ENCODE assay signal across 22 mouse cellular contexts in the genomic region with DNA sequence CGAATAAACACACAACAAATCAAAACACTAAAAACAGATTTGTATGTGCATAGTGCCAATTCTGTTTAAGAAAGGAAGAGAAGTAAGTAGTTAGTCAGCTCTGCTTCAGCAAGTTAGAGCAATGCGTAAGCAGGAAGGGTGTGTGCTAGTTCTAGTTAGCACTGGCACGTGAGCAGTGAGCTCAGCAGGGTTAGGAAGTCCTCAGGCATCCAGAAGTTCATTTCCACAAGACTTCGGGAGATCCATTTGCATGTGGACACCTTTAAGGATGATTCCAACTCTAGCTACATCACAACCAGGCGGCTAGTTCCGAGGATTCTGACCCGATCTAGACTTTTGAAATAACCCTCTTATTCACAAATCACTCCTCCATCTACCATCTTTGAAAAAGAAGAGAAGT. TPM values are rescaled to one million over a fixed set of nuclear protein-coding genes. Genes with fewer than 3 reads are reported as not detected.
DNase-seq lines count a peak whose midpoint lies in the region; ATAC-seq and TF ChIP-seq lines count a peak whose summit lies in the region.
"Had no signal": no experiment of that assay in that cellular context is flagged by ENCODE, and none has a peak within 500 bp of the region (broad histone marks: within the 10 kb centered on the region; RNA-seq: fewer than 3 reads in every experiment).

Gene Kctd4, plus strand, starts transcription at position 244 of the 400 bp plus-strand sequence.

- no peak within 1 kb of the TSS for H3K4me2 ChIP-seq in stomach, postnatal 0 days (replicated peaks; ENCODE audit: low read depth)
- H3K4me2 ChIP-seq: limb, embryonic 12.5 days; liver, embryonic 13.5 days; lung, embryonic 14.5 days had no signal

- TF ChIP-seq CTCF in stomach, postnatal 0 days (IDR thresholded peaks at IDR 0.05; ENCODE audit: low read depth) = no peak
- no peak for TF ChIP-seq CTCF in thymus, adult 2 months (IDR thresholded peaks at IDR 0.05; ENCODE audit: borderline replicate concordance, control insufficient read depth, extremely low read depth, insufficient read depth, low read length, poor library complexity)

- H3K4me3 ChIP-seq in stomach, postnatal 0 days (ENCODE audit: low read depth, low read length) = no peak within 1 kb of the TSS
- H3K4me3 ChIP-seq in thymus, adult 2 months (ENCODE audit: control insufficient read depth, insufficient read depth, low read length) = no peak within 1 kb of the TSS
- H3K4me3 ChIP-seq: forebrain, embryonic 10.5 days; hindbrain, embryonic 10.5 days; limb, embryonic 12.5 days; liver, embryonic 13.5 days had no signal

- H3K27me3 ChIP-seq in stomach, postnatal 0 days (ENCODE audit: control insufficient read depth, insufficient read depth, low read length) = no peaks in the 10 kb centered on the region
- no peaks in the 10 kb centered on the region for H3K27me3 ChIP-seq in thymus, adult 2 months (ENCODE audit: control insufficient read depth, insufficient read depth, low read length)
- H3K27me3 ChIP-seq: limb, embryonic 12.5 days; liver, embryonic 13.5 days had no signal

- no peak for DNase-seq in frontal cortex, adult 2 months (ENCODE audit: extremely low spot score in 1 of 2, low spot score in 1 of 2)
- DNase-seq in frontal cortex, postnatal 10 days (ENCODE audit: low spot score in 2 of 2) = no peak
- DNase-seq in left cerebral cortex, adult 8-10 months (ENCODE audit: low spot score in 2 of 2) = no peak
- DNase-seq in left cerebral cortex, postnatal 14 days (ENCODE audit: low spot score in 2 of 2) = no peak
- DNase-seq in layer of hippocampus, postnatal 25 days (ENCODE audit: extremely low spot score in 1 of 2, low spot score in 1 of 2) = no peak
- no peak for DNase-seq in stomach, postnatal 0 days (ENCODE audit: low spot score)
- DNase-seq in thymus, adult 2 months = no peak
- no peak for DNase-seq in thymus, postnatal 36 days
- DNase-seq: cerebellum, adult 18-20 months; gastrocnemius, postnatal 25 days; kidney, adult 18-20 months; kidney, postnatal 10 days; liver, embryonic 13.5 days; lung, embryonic 14.5 days; lung, postnatal 36 days; thymus, postnatal 4 days had no signal

- no peak for ATAC-seq in stomach, postnatal 0 days (ENCODE audit: low FRiP score, low TSS enrichment)
- ATAC-seq: CD4-positive, CD25-positive, alpha-beta regulatory T cell, adult 4 months had no signal

- intact Hi-C loops in left cerebral cortex, postnatal 14 days (cut with DNase I) = no loop called here

- no peaks in the 10 kb centered on the region for H3K36me3 ChIP-seq in stomach, postnatal 0 days (ENCODE audit: control insufficient read depth, insufficient read depth, low read length)
- no peaks in the 10 kb centered on the region for H3K36me3 ChIP-seq in thymus, adult 2 months (ENCODE audit: control insufficient read depth, insufficient read depth, low read length)
- H3K36me3 ChIP-seq: forebrain, embryonic 10.5 days; hindbrain, embryonic 10.5 days; limb, embryonic 12.5 days; liver, embryonic 13.5 days had no signal

- no peaks in the 10 kb centered on the region for H3K4me1 ChIP-seq in stomach, postnatal 0 days (replicated peaks; ENCODE audit: control insufficient read depth, insufficient read depth)
- no peaks in the 10 kb centered on the region for H3K4me1 ChIP-seq in thymus, adult 2 months (replicated peaks; ENCODE audit: control insufficient read depth, insufficient read depth, low read length)
- H3K4me1 ChIP-seq: forebrain, embryonic 10.5 days; hindbrain, embryonic 10.5 days; liver, embryonic 13.5 days had no signal

- TF ChIP-seq POLR2A in thymus, adult 2 months (IDR thresholded peaks at IDR 0.05; ENCODE audit: control insufficient read depth, extremely low read depth, insufficient read depth, low read length, poor library complexity) = no peak

- WGBS in stomach, postnatal 0 days = 81% methylated on average over 7 of the region's 7 CpGs
- WGBS in thymus, adult 2 months = 96% methylated on average over 7 of the region's 7 CpGs

- H3K9ac ChIP-seq in stomach, postnatal 0 days (ENCODE audit: low read length) = no peak within 1 kb of the TSS
- H3K9ac ChIP-seq: limb, embryonic 12.5 days; liver, embryonic 13.5 days; lung, embryonic 14.5 days had no signal

- no peak within 1 kb of the TSS for H3K27ac ChIP-seq in stomach, postnatal 0 days (replicated peaks)
- no peak within 1 kb of the TSS for H3K27ac ChIP-seq in thymus, adult 2 months (ENCODE audit: control insufficient read depth, insufficient read depth, low read length)
- H3K27ac ChIP-seq: forebrain, embryonic 10.5 days; hindbrain, embryonic 10.5 days; limb, embryonic 12.5 days; liver, embryonic 13.5 days had no signal

- no peaks in the 10 kb centered on the region for H3K9me3 ChIP-seq in stomach, postnatal 0 days (ENCODE audit: control insufficient read depth, low read length)
- H3K9me3 ChIP-seq: forebrain, embryonic 10.5 days; hindbrain, embryonic 10.5 days; limb, embryonic 12.5 days; liver, embryonic 13.5 days had no signal

- no peak for TF ChIP-seq EP300 in stomach, postnatal 0 days (optimal IDR thresholded peaks at IDR 0.05)

RNA-seq across cellular contexts. Expression of gene Kctd4, which starts in this region (rescaled TPM):
- 10.0 and 11.8 TPM in 2 replicates for polyA plus RNA-seq in frontal cortex, adult 2 months (2012; rRNA removed)
- 10 to 100 TPM; 12.4 to 17.7 (median 13.7) TPM for total RNA-seq in left cerebral cortex, adult 8-10 months (2022)
- total RNA-seq in left cerebral cortex, postnatal 14 days (2021) = 10 to 100 TPM in 1 of 2 experiments, 1 to 10 TPM in 1; 10.0 to 14.7 TPM
- total RNA-seq in layer of hippocampus, postnatal 25 days (2021) = 10 to 100 TPM; 55.4 to 56.9 TPM
- polyA plus RNA-seq in stomach, postnatal 0 days (2015; fragmentation: Nextera tagmentation; extraction: Ambion mirVana) = 9.8 and 10.4 TPM in 2 replicates
- polyA plus RNA-seq in thymus, adult 2 months (2012; rRNA removed) = 0.23 and 0.40 TPM in 2 replicates
- total RNA-seq: adrenal gland, adult 18-20 months; adrenal gland, postnatal 4 days; gastrocnemius, postnatal 25 days had no signal
